Mouse (Mus musculus) megakaryocyte, adult 5-6 weeks (primary cell): ENCODE measurements around the gene Fam196b. TPM values are rescaled to one million over a fixed set of nuclear protein-coding genes. Genes with fewer than 3 reads are reported as not detected.

Experiments
- ATAC-seq: 2 replicates; pipeline ENCODE4 v1.8.0; 2016; ENCODE audit warnings: mild to moderate bottlenecking, inconsistent platforms; ENCODE audit not compliant: poor library complexity, severe bottlenecking
- total RNA-seq, 2 experiments: library from RNA; stranded (forward) in 1 of 2; stranded (reverse) in 1 of 2; fragments of 153-499, 151-499 nt in 1 of 2; fragments of 221-1000, 200-1000 nt in 1 of 2; gene quantifications; 2 replicates each; pipeline versions ENCODE4 v1.2.3 to v1.2.4; 2015 to 2017

The Fam196b gene
- total RNA-seq, 2 experiments from 2014 or later: 0.11 TPM; not detected in 1

DNA sequence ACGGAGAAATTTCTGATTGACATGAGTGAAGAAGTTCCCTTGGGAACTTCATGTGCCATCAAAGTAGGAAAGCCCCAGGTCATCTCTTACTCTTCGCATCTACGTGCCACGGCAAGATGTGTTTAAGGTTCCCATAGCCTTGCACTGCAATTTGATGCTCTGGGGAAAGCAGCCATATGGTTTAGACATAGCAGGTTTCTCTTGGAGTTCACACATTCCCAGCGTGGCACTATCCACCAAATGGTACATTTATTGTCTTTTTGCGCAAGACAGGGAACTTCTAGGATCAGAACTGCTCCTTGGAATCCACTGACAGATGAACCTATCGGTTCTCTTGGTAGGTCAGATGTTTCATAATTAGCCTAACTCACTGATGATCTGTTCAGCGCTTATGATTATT is 86.7 kb downstream of the Fam196b start:
- no peak for ATAC-seq

DNA sequence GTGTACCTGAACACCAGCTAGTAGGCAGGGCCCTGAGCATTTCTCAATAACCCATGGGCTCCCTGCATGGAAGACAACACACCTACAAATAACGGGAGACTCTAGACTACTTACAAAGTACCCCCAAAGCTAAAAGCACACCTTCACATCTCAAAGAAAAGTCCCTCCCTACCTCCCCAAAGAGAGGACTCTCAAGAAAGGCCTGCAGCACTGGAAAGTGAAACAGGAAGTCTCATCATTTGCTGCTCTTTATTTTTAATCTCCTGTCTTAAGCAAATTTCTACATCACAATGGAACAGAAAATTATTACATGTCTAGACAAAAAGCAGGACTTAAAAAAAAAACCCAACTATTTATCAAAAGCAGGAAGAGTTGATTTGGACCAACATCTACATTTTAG is 90.7 kb downstream of the Fam196b start:
- no peak for ATAC-seq

DNA sequence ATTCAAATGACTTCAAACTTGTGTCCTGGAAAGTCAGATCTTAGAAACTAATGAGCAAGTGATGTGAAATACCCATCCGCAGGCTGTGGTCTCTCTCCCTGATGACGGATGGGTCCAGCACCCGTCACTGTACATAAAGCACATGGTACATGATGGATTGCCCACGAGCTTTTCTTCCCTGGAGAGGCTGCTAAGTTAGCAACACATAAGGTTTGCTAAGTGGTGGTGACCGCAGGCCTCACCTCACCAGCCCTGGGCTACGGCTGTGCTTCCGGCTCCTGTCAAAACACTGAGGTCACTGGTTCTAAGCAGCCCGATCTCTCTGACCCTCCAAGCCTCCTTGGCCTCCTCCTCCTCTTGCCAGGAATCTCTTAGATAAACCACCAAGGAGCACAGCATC is 91.7 kb downstream of the Fam196b start:
- no peak for ATAC-seq

DNA sequence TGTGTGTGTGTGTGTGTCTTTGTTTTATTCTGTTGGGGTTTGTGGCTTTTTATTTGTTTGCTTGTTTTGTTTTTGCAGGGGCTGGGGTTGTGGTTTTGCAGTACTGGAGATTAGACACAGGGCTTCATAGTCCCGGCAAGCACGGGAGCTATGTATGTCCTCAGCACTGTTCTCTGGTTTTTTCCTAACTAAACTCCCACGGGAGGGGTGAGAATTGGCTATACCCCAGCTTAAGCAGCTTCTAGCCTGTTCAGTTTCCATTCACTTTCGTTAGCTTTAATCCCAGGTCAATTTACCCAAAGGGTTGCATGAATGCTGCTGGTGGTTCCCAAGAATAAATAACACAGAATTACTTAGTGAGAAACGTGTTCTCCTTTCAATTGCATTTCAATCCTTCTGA is 92.2 kb downstream of the Fam196b start:
- ATAC-seq: no peak

DNA sequence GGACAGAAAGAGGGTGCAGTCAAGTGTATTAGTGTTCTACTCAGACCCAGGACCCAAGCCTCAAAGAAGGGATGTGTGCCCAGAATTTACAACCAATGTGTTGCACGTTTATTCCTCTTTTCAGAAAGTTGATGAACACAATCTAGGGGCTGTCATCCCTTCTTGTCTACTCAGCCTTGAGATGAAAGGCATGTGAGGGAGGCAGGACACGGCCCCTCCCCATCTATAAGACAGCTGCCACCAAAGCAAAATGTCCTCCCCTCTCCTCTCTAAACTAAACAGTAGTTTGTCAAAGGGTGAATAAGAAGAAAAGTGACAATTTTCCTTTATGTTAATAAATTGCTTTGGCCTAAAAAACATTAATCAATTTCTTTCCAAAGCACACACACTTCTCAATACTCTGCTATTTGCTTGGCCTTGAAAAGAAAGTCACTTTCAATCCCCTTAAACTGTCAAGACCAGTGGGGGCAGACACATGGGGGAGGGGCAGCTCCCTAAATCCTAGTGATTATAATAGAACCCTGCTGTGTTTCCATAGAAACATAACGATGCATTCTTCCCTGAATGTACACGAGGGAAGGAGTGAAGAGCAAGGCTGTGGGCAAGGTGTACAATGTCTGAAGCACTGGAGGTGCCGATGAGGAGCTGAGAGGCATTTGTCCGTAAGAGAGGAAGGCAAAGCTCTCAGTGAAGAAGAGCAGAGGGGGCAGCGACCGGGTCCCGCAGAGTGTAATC is 101.4 kb downstream of the Fam196b start:
- no peak for ATAC-seq

DNA sequence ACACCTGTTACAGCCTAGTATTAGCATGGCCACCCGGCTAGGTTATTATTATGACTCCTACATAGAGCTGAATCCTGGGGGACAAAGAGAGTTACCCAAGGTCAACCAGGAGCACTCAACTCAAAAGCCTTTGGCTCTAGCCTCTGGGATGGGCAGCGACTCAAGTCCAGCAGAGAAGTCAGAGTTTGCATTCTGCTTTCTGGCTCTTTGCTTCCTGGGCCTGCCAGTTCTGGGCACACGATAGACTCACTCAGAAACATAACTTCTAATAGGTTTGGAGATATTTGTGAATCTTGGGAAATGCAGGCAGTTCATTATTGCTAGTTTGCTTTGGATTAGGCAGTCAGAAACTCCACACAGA is 102.0 kb downstream of the Fam196b start:
- no peak for ATAC-seq

DNA sequence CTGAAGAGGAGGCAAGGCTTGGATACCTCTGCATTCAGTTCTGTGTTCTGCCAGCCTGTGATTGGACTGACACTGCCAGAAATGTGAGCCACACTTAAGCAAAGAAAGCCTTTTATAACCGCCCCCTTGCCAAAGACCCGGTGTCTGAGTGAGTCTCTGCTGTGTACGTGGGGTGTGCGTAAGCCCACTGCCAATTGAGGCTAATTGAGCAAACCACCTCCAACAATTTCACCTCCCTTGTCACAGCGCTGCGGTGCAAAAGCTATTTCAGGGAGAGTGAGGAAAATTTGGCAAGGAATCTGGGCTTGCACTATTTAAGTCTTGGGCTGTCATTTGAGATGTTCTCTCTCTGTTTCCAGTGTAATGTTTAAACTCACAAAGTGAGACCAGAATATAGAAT is 106.4 kb downstream of the Fam196b start:
- ATAC-seq: no peak

DNA sequence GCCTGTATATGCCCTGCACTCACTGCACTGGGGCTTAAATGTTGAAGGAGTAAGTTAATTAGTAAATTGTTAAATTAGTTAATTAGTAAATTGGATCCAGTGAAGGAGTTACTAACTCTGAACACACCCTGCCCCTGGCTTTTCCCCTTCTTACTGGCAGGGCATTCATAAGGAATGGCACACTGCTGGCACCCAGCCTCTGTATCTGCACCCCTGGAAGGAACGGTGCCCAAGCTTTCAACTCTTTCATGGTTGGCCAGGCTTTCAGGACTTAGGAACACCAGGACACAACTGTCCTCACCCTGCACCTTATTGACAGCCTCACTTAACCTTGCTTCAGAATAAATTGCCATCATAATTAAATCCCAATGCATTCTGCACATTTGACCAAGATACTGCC is 109.9 kb downstream of the Fam196b start:
- ATAC-seq: no peak

DNA sequence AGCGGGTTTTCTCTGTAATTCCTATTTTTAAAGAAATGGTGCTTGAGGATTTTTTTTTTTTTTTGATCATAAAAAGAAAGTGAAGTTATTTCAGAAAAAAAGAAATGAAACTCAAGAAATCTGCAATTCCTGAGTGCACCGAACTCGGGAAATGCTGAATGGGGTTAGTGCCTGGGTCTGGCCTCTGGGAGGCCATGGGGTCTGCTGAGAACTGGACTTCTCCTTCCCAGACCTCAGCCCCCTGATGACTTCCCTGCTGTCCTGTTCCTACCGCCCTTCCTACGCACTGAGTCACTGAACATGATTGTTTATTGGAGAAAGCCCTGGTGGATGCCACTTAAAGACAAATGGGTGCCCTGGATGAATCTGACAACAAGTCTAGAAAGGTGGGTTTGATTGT is 112.6 kb downstream of the Fam196b start:
- 0 out of 2 replicates have a peak, but pooled peaks have one; percentile 27 for ATAC-seq

DNA sequence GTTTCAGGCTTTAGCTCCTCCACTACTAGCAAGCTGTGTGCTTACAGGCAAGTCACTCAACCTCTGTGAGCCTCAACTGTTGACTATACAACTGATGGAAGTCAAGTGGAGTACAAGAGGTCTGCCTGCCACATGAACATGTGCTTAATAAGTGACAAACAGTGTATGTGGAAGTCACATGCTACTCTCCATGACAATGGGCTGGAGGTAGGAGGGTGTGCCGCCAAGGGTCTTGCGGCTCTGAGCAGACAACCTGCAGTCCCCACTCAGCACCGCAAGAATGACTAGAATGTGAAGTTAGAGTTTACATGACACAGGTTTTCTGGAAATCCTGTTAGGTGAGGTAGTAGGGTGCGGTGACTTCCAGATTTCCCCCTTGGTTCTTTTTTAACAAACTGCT is 116.3 kb downstream of the Fam196b start:
- no peak for ATAC-seq

DNA sequence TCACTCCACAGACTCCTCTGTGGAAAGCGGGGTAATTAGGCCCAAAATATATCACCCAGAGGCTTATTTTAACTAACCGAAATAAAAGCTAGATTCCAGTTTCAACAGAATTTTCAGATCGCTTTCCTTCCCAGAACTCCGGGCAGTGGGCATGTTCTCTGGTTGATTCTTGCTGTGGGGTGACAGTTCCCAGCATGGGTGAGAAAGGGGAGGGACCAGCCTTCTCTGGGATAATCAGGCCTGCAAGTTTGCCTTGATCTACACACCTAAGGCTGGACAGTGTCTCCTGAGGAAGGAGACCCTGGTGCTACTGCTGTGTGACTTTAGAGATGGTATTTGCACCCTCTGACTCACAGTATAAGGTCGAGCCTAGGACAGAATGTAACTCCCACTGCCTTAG is 116.7 kb downstream of the Fam196b start:
- ATAC-seq: no peak

DNA sequence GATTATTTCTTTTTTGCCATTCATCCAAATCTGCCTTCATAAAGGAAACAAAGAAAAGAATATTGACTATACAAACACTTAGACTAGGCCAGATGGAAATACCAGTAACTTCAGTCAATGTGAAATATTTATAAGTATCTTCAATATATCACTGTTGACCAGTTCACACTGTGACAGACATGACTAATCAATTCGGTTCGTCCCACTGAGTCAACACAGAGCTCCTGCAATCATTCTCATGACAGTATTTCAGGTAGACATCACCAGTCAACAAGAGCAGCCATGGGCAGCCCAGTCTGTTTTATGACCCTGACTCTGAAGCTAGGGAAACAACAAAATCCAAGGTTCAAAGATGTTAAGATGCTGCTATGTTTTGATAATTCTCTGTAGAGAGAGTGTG is 117.4 kb downstream of the Fam196b start:
- no peak for ATAC-seq

DNA sequence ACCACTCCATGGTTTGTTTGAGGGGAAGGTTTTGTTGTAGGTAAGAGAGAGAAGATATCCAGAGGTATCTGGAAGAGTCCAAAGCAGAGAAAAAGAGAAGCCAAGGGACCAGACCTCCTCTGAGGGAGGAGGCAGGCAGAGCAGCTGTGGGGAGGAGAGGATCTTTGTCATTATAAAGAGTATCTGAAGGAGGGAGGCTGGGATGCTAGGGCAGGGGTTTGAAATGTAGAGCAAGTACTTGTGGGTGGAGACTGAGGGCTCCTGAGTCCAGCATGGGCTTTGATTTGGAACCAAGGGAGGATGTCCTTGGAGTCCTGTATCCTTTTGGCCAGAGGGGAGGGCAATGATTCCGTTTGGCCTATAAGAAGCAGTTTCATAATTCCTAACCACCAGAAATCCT is 122.8 kb downstream of the Fam196b start:
- ATAC-seq: no peak

DNA sequence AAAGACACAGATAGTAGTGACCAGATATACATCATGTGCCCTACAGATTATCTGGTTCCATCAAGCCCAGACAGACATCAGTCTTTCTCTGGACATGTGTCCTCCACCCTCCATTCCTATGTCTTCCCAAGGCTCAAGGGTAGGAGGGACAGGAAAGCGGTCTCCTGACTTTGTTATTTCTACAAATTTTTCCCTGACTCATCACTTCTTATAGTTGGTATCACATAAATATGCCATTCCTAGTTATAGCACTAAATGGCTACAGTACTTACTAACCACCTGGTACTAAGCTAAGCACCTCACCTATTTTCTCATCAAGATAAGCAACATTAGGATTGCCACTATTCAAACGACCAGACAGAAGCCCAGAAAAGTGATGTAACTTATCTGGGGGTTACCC is 123.8 kb downstream of the Fam196b start:
- ATAC-seq: no peak

DNA sequence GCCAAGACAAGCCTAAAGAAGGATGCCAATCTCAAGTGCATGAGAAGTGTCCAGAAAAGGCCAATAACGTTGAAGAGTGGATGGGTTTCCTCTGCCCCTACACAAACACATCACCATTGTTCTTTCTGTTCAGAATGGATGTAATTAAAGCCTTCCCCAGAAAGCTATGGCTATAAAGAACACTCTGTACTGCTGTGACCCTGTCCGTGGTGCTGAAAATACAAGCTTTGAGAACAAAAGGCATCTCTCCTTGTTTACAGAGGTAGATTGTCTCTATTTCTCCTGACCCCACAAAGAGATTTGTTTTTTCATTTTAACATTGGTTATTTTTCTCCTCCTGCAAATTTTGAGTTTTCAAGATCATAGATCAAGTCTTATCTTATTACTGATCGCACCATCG is 133.3 kb downstream of the Fam196b start:
- ATAC-seq: no peak

DNA sequence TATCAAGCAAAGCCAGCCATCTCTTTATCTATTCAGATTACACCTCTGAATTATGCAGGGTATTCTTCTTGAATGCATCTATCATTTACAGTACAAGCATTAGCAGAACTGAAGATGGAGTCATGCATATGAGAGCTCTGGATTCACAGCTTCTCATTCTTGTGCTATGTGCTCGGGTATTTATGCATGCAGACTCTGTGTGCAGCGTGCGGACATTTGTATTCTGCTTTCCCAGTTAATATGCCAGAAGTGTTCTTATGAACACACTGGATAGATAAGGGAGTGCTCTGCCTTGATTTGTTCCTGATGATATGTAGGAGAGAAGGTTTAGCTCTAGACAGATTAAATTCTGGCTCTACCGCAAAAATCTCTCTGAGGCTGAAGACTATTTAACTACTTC is 135.3 kb downstream of the Fam196b start:
- ATAC-seq: no peak

DNA sequence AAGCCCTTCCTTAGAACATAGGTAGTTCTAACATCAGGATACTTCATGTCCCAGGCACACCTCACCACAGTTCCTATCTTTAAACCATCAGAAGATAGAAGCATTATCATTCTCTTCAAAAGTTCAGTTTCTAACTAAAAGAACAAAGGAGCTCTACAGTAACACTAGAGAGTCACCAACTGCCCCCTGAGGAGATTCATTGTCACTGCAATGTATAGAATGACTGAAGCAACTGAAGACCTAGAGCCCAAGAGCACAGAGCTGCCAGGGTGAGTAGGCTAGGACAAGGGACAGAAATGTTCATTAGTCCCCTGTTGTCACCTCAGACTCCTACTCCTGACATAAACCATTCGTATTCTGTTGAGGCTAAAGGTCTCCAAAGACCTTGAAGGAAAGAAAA is 152.4 kb downstream of the Fam196b start:
- ATAC-seq: no peak

DNA sequence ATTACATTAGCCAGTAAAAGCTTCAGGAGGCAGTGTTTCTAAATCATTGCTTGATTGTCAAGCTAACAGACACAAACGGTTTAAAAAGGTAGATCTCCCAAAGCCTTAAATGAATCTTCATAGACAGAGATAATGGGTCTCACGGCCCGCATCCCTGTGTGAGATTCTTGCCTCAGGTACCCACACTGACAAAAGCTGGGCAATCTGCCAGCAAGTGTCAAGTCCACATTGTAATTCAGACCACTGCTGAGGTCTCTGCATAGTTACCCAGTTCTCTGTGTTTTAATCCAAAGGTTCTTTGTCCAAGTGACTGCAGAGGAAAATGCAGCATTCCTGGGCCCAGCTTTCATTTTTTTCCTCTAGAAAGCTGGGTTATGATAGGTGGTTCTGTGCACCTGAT is 153.9 kb downstream of the Fam196b start:
- ATAC-seq: no peak

DNA sequence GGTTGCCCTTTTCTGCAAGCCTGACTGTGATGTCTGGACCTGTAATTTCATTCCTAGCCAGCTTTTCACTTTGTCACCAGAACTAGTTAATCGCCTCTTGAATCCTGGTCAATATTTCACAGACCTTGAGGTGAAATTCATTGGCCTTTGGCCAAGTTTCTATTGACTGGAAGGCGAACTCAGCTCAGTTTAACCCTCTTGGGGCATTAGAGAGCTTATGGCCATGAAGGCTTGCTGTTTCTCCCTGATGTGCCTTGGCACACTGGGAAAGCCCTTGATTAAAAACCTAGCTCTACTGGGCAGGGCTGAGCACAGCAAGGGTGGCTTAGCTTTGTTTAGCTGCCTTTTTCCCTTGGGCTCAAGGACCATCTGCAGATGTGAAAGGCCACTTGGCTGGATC is 155.2 kb downstream of the Fam196b start:
- ATAC-seq: no peak
